Mouse (Mus musculus): ENCODE measurements around the gene Abcd3. TPM values are rescaled to one million over a fixed set of nuclear protein-coding genes. Genes with fewer than 3 reads are reported as not detected.
A peak's percentile ranks its signal among the peaks of the same experiment; 100 is the strongest.

The Abcd3 gene
- polyA plus RNA-seq, 1 experiment from 2014 or later, result 84.8 TPM

- Histone ChIP-seq H3K4me3 (replicated peaks; ENCODE audit: low read length) (no peak overlapping the region), H3K9ac (no peak overlapping the region), H3K4me2 (replicated peaks) (no peak overlapping the region), H3K4me1 (replicated peaks; ENCODE audit: control insufficient read depth, insufficient read depth, low read length) (no peaks in the 10 kb centered on the region), H3K9me3 (ENCODE audit: control insufficient read depth, low read length) (no peaks in the 10 kb centered on the region), H3K27me3 (ENCODE audit: control insufficient read depth, insufficient read depth, low read length) (no peaks in the 10 kb centered on the region), H3K36me3 (replicated peaks; ENCODE audit: control insufficient read depth, insufficient read depth) (no peaks in the 10 kb centered on the region), H3K27ac (no peak overlapping the region)
- 87% methylated on average over 8 of the region's 8 CpGs for WGBS
- ATAC-seq (ENCODE audit: low FRiP score) (no peak), DNase-seq (ENCODE audit: low spot score) (no peak)
These were observed 6.5 kb upstream of the Abcd3 start for GRCm38 (mm10) chr3:121821559-121822143.

DNA sequence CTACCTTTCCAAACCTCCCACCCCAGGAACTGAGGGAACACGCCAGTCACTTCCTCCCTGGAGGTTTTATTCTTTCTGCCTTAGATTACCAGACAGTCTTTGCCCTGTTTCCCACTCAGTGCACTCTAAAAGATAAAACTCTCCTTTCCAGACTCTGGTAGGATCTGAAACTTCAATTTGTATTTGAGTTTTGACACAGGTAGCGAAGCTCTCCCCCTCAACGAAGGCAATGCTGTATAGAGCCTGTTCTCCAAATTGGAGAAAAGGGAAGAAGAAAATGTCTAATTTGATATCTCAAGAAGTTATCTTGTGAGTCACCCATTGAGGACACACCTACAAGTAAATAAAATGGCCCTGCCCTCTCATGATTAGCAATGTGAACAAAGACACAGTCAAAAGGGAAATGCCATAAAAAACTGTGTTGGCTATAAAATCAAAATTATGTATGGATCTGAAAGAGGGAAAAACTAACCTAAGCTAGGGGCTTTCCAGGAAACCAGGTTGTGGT is 4.6 kb upstream of the Abcd3 start:
- H3K36me3 ChIP-seq (replicated peaks; ENCODE audit: control insufficient read depth, insufficient read depth), result no peaks in the 10 kb centered on the region
- ATAC-seq (ENCODE audit: low FRiP score) (no peak), DNase-seq (ENCODE audit: low spot score) (no peak)
- H3K9ac ChIP-seq, result no peak overlapping the region
- no peak overlapping the region for H3K27ac ChIP-seq
- no peaks in the 10 kb centered on the region for H3K9me3 ChIP-seq (ENCODE audit: control insufficient read depth, low read length)
- no peak overlapping the region for H3K4me3 ChIP-seq (replicated peaks; ENCODE audit: low read length)
- H3K4me1 ChIP-seq (replicated peaks; ENCODE audit: control insufficient read depth, insufficient read depth, low read length), result peaks cover 7% of the 10 kb centered on the region
- no peaks in the 10 kb centered on the region for H3K27me3 ChIP-seq (ENCODE audit: control insufficient read depth, insufficient read depth, low read length)
- no peak overlapping the region for H3K4me2 ChIP-seq (replicated peaks)
- 85% methylated on average over 3 of the region's 3 CpGs for WGBS

GRCm38 (mm10) chr3:121818736-121819396 is 3.8 kb upstream of the Abcd3 start:
- Histone ChIP-seq H3K27ac (no peak overlapping the region), H3K36me3 (replicated peaks; ENCODE audit: control insufficient read depth, insufficient read depth) (no peaks in the 10 kb centered on the region), H3K4me3 (replicated peaks; ENCODE audit: low read length) (no peak overlapping the region), H3K9ac (no peak overlapping the region), H3K27me3 (ENCODE audit: control insufficient read depth, insufficient read depth, low read length) (no peaks in the 10 kb centered on the region), H3K9me3 (ENCODE audit: control insufficient read depth, low read length) (no peaks in the 10 kb centered on the region), H3K4me1 (replicated peaks; ENCODE audit: control insufficient read depth, insufficient read depth, low read length) (peaks cover 10% of the 10 kb centered on the region), H3K4me2 (replicated peaks) (no peak overlapping the region)
- ATAC-seq (ENCODE audit: low FRiP score) (no peak), DNase-seq (ENCODE audit: low spot score) (no peak)
- 84% methylated on average over 10 of the region's 10 CpGs for WGBS

- peaks cover 23% of the 10 kb centered on the region for H3K4me1 ChIP-seq (replicated peaks; ENCODE audit: control insufficient read depth, insufficient read depth, low read length)
- peak overlapping the region; percentile 99 for H3K27ac ChIP-seq
- H3K4me3 ChIP-seq (replicated peaks; ENCODE audit: low read length), result peak overlapping the region; percentile 79
- peak overlapping the region; percentile 74 for H3K4me2 ChIP-seq (replicated peaks)
- H3K36me3 ChIP-seq (replicated peaks; ENCODE audit: control insufficient read depth, insufficient read depth), result no peaks in the 10 kb centered on the region
- WGBS, result 18% methylated on average over 16 of the region's 16 CpGs
- H3K27me3 ChIP-seq (ENCODE audit: control insufficient read depth, insufficient read depth, low read length), result no peaks in the 10 kb centered on the region
- DNase-seq (ENCODE audit: low spot score) (peak; percentile 34), ATAC-seq (ENCODE audit: low FRiP score) (no peak)
- H3K9ac ChIP-seq, result peak overlapping the region; percentile 91
- no peaks in the 10 kb centered on the region for H3K9me3 ChIP-seq (ENCODE audit: control insufficient read depth, low read length)
These were observed 590 bp upstream of the Abcd3 start for GRCm38 (mm10) chr3:121815549-121816235.

DNA sequence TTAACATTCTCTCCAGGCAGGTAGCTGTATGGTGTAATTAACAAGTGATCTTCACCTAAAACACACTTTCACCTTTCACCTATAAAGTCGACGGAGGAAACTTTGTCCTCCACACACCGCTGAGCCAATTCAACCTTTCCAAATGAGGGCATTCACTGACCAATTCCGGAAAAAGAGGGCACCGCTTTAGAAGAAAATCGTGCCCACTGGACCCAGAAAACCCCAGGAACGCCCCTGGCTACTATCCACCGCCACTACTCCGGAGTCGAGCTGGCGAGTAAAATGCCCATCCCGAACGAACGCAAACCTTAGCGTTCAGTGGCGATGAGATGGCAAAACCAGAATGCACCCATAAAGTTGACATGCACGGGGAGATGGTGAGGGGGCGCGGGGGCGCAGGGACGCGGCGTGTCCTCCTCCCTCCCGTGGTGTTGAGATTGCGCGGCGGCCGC is 663 bp downstream of the Abcd3 start:
- ATAC-seq (ENCODE audit: low FRiP score) (no peak), DNase-seq (ENCODE audit: low spot score) (peak; percentile 55)
- H3K36me3 ChIP-seq (replicated peaks; ENCODE audit: control insufficient read depth, insufficient read depth), result no peaks in the 10 kb centered on the region
- H3K9me3 ChIP-seq (ENCODE audit: control insufficient read depth, low read length), result no peaks in the 10 kb centered on the region
- H3K4me1 ChIP-seq (replicated peaks; ENCODE audit: control insufficient read depth, insufficient read depth, low read length), result peaks cover 23% of the 10 kb centered on the region
- H3K27ac ChIP-seq, result peak overlapping the region; percentile 99
- H3K4me2 ChIP-seq (replicated peaks), result peak overlapping the region; percentile 74
- no peaks in the 10 kb centered on the region for H3K27me3 ChIP-seq (ENCODE audit: control insufficient read depth, insufficient read depth, low read length)
- H3K9ac ChIP-seq, result peak overlapping the region; percentile 91
- peak overlapping the region; percentile 79 for H3K4me3 ChIP-seq (replicated peaks; ENCODE audit: low read length)
- WGBS, result under 1% methylated on average over 26 of the region's 28 CpGs

DNA sequence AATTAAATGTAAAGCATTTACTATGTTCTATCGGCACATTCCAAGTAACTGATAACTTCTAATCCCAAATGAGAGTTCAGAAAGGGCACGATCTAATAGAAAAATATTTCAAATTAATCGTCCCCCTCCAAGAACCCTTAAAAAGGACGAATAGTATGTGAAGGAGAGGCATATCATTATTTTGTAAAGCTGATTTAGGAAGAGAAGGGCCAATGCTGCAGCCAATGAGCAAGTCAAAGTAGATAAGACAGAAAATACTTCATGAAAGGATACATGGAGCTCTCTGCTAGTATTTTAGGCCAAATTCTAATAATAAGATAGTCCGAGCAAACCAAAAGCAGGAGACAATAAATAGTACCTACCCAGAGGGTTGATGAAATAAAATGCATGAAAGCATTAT is 1.3 kb downstream of the Abcd3 start:
- ATAC-seq (ENCODE audit: low FRiP score), result no peak
- 73% methylated on average over 5 of the region's 5 CpGs for WGBS

GRCm38 (mm10) chr3:121808246-121808645 is 6.9 kb downstream of the Abcd3 start:
- no peak for ATAC-seq (ENCODE audit: low FRiP score)
- 88% methylated on average over 3 of the region's 3 CpGs for WGBS

More for the DNA sequence above, 1.3 kb downstream of the Abcd3 start:
- peak overlapping the region; percentile 91 for H3K9ac ChIP-seq
- peak overlapping the region; percentile 79 for H3K4me3 ChIP-seq (replicated peaks; ENCODE audit: low read length)
- no peak for DNase-seq (ENCODE audit: low spot score)
- no peaks in the 10 kb centered on the region for H3K27me3 ChIP-seq (ENCODE audit: control insufficient read depth, insufficient read depth, low read length)
- H3K4me1 ChIP-seq (replicated peaks; ENCODE audit: control insufficient read depth, insufficient read depth, low read length), result peaks cover 23% of the 10 kb centered on the region
- no peaks in the 10 kb centered on the region for H3K9me3 ChIP-seq (ENCODE audit: control insufficient read depth, low read length)
- H3K36me3 ChIP-seq (replicated peaks; ENCODE audit: control insufficient read depth, insufficient read depth), result no peaks in the 10 kb centered on the region
- peak overlapping the region; percentile 74 for H3K4me2 ChIP-seq (replicated peaks)
- H3K27ac ChIP-seq, result no peak overlapping the region

GRCm38 (mm10) chr3:121794214-121794613 is 20.9 kb downstream of the Abcd3 start:
- H3K27me3 ChIP-seq (ENCODE audit: control insufficient read depth, insufficient read depth, low read length), result no peaks in the 10 kb centered on the region
- no peak overlapping the region for H3K4me2 ChIP-seq (replicated peaks)
- peaks cover 3% of the 10 kb centered on the region; the same call in 1 of the 2 replicates for H3K36me3 ChIP-seq (replicated peaks; ENCODE audit: control insufficient read depth, insufficient read depth)
- H3K27ac ChIP-seq, result no peak overlapping the region
- DNase-seq (ENCODE audit: low spot score) (no peak), ATAC-seq (ENCODE audit: low FRiP score) (no peak)
- no peaks in the 10 kb centered on the region for H3K4me1 ChIP-seq (replicated peaks; ENCODE audit: control insufficient read depth, insufficient read depth, low read length)
- 51% methylated on average over 2 of the region's 2 CpGs for WGBS
- H3K4me3 ChIP-seq (replicated peaks; ENCODE audit: low read length), result no peak overlapping the region
- no peaks in the 10 kb centered on the region for H3K9me3 ChIP-seq (ENCODE audit: control insufficient read depth, low read length)
- H3K9ac ChIP-seq, result no peak overlapping the region

More at GRCm38 (mm10) chr3:121808246-121808645, 6.9 kb downstream of the Abcd3 start:
- Histone ChIP-seq H3K9ac (no peak overlapping the region), H3K4me3 (replicated peaks; ENCODE audit: low read length) (no peak overlapping the region), H3K4me2 (replicated peaks) (no peak overlapping the region), H3K9me3 (ENCODE audit: control insufficient read depth, low read length) (no peaks in the 10 kb centered on the region), H3K36me3 (replicated peaks; ENCODE audit: control insufficient read depth, insufficient read depth) (no peaks in the 10 kb centered on the region), H3K27ac (no peak overlapping the region), H3K27me3 (ENCODE audit: control insufficient read depth, insufficient read depth, low read length) (no peaks in the 10 kb centered on the region), H3K4me1 (replicated peaks; ENCODE audit: control insufficient read depth, insufficient read depth, low read length) (peaks cover 7% of the 10 kb centered on the region; the same call in 1 of the 2 replicates)
- no peak for DNase-seq (ENCODE audit: low spot score)

- Histone ChIP-seq H3K36me3 (replicated peaks; ENCODE audit: control insufficient read depth, insufficient read depth) (peaks cover 3% of the 10 kb centered on the region; the same call in 1 of the 2 replicates), H3K27ac (no peak overlapping the region), H3K9me3 (ENCODE audit: control insufficient read depth, low read length) (no peaks in the 10 kb centered on the region), H3K27me3 (ENCODE audit: control insufficient read depth, insufficient read depth, low read length) (no peaks in the 10 kb centered on the region), H3K4me1 (replicated peaks; ENCODE audit: control insufficient read depth, insufficient read depth, low read length) (no peaks in the 10 kb centered on the region), H3K4me2 (replicated peaks) (no peak overlapping the region), H3K9ac (no peak overlapping the region), H3K4me3 (replicated peaks; ENCODE audit: low read length) (no peak overlapping the region)
- 84% methylated on average over 4 of the region's 4 CpGs for WGBS
- ATAC-seq (ENCODE audit: low FRiP score) (no peak), DNase-seq (ENCODE audit: low spot score) (no peak)
These were observed 22.9 kb downstream of the Abcd3 start for GRCm38 (mm10) chr3:121792246-121792645.
